Mouse (Mus musculus) retina, postnatal 7 days (tissue): ENCODE measurements around the gene Gpn1.

Experiments
- DNase-seq: peaks from one replicate; pipeline ENCODE4 v3.0.0-alpha.2; 2012; ENCODE audit warnings: low read depth, low spot score

Gpn1 gene

DNA sequence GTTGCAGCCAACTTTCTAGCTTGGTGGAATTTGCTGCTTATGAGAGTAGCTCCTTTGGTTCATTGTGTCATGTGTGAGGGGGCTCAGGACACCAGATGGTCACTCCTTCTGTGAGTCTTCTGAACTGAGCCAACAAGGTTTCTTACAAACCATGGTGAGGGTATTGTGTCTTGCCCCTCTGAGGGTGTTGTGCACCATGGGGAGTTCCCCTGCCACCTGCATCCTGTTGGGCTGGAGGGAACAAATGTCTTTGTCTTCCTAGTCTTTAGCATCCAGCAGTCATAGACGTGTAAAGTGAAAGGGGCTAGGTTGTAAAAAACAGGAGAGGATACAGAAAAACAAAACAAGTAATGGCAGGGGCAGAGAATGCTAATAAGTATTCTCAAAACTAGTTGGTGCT is 64.9 kb downstream of the Gpn1 start:
- no peak for DNase-seq

GRCm38 (mm10) chr5:31560352-31560751 is 65.8 kb downstream of the Gpn1 start:
- no peak for DNase-seq

DNA sequence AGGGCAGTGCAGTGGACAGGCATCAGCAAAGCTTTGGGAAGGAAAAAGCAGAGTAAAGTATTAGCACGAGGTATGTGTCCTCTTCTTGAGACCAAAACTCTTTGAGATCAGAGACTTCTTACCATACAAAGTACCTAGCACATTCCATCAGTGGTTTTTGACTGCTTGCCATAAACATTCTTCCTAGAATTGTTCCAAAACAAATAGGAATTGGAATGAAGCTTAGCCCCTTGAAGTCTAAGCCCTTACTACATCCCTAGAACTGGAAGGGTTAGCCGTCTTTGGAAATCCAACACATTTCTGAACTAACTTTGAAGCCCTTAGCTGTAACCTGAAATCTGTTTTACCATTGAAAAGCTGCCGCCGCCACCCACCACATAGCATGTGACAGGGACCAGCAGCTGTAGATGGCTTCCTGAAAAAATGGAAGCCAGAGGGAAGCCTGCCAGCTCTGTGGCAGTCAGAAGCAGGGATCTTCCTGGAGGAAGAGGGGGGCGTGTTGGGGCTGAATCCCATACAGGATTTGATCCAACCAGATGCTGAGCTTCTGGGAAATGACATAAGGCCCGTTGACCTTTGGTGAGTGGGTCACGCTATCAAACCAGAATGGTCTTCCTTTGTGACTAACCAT is 67.6 kb downstream of the Gpn1 start:
- DNase-seq, result no peak
